Mouse (Mus musculus) forebrain, embryonic 10.5 days (tissue): ENCODE data around the gene Gm29797. TPM values are rescaled to one million over a fixed set of nuclear protein-coding genes. Genes with fewer than 3 reads are reported as not detected.

Experiments used
- DNase-seq: peaks from one replicate; pipeline ENCODE4 v3.0.0-alpha.2; 2017; ENCODE audit warnings: low spot score; ENCODE audit errors: extremely low spot score
- H3K27ac ChIP-seq: fragments of 300-500 bp; sonication (generic); 2 replicates; pipeline ENCODE4 v1.5.1; 2016; ENCODE audit warnings: mild to moderate bottlenecking
- H3K27me3 ChIP-seq: fragments of 300-500 bp; sonication (generic); 2 replicates; pipeline ENCODE4 v1.6.1; 2016; ENCODE audit warnings: mild to moderate bottlenecking; ENCODE audit not compliant: poor library complexity, severe bottlenecking
- H3K36me3 ChIP-seq: fragments of 300-500 bp; sonication (generic); replicated peaks from 2 replicates; pipeline ENCODE4 v1.6.1; 2016; ENCODE audit warnings: mild to moderate bottlenecking, moderate library complexity
- H3K4me1 ChIP-seq: fragments of 300-500 bp; sonication (generic); 2 replicates; pipeline ENCODE4 v1.6.1; 2016
- H3K4me3 ChIP-seq: fragments of 300-500 bp; sonication (generic); 2 replicates; pipeline ENCODE4 v1.5.1; 2016; ENCODE audit warnings: mild to moderate bottlenecking, moderate library complexity
- H3K9me3 ChIP-seq: fragments of 300-500 bp; sonication (generic); 2 replicates; pipeline ENCODE4 v1.6.1; 2016; ENCODE audit warnings: mild to moderate bottlenecking, moderate library complexity
- WGBS: fragments of 180-500 bp; shearing (Covaris S2); methylation state at CpG from one replicate; pipeline ENCODE4 v1.1.7; 2016; 5-methylcytosine and 5-hydroxymethylcytosine counted together
- polyA plus RNA-seq: library from polyadenylated mRNA; unstranded; fragments of >200 nt; fragmentation: Nextera tagmentation; extraction: Ambion mirVana; gene quantifications from 2 replicates; pipeline ENCODE4 v1.2.1, GENCODE M21; 2016

Gm29797 gene
- polyA plus RNA-seq, 1 experiment from 2014 or later = 0.26 TPM

- Histone ChIP-seq H3K4me1 (peaks cover 39% of the 10 kb centered on the region), H3K9me3 (no peaks in the 10 kb centered on the region), H3K27ac (no peak overlapping the region), H3K36me3 (peaks cover 48% of the 10 kb centered on the region), H3K4me3 (no peak overlapping the region), H3K27me3 (no peaks in the 10 kb centered on the region)
- whole genome bisulfite sequencing = 82% methylated on average over 7 of the region's 7 CpGs
- DNase-seq = no peak
Measured at GRCm38 (mm10) chr2:181658528-181658927, 1.7 kb downstream of the Gm29797 start.

DNA sequence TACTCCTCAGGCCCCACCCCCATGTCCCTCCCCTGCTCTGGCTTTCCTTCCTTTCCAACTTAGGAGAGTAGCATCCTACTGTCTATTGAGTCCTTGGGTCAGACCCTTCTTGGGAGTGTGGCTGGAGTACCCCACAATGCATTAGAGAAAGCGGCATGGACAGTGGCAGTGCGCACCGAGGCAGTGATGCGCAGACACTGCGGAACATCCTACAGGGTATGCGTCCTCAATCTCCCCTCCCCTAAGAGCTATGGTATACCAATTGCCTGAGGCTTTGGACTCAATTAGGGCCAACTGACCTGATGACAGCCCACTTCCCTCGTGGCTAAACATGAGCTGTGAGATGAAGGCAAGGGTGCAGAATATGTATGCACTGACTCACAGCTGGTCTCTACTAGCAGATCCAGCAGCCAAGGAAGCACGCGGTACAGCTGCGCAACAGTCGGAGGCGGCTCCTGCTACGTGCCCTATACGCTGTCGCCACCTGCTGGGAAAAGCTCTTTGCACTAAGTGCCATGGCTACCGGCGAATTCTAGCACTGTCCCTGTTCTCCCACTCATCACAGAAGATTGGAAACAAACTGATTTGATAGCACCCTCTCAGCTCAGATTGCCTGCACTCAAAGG lies 2.2 kb downstream of the Gm29797 start:
- 33% methylated on average over 17 of the region's 17 CpGs for WGBS
- H3K4me1 ChIP-seq = peaks cover 40% of the 10 kb centered on the region
- H3K4me3 ChIP-seq = no peak overlapping the region
- no peaks in the 10 kb centered on the region for H3K9me3 ChIP-seq
- peaks cover 43% of the 10 kb centered on the region for H3K36me3 ChIP-seq
- H3K27me3 ChIP-seq = no peaks in the 10 kb centered on the region
- no peak for DNase-seq
- H3K27ac ChIP-seq = no peak overlapping the region

- Histone ChIP-seq H3K27me3 (no peaks in the 10 kb centered on the region), H3K36me3 (peaks cover 37% of the 10 kb centered on the region), H3K27ac (peak overlapping the region; percentile 26; the same call in 1 of the 2 replicates), H3K4me1 (peaks cover 40% of the 10 kb centered on the region), H3K9me3 (no peaks in the 10 kb centered on the region), H3K4me3 (no peak overlapping the region)
- DNase-seq = peak; percentile 60
- 11% methylated on average over 9 of the region's 9 CpGs for WGBS
Measured at GRCm38 (mm10) chr2:181659609-181660055, 2.8 kb downstream of the Gm29797 start.

DNA sequence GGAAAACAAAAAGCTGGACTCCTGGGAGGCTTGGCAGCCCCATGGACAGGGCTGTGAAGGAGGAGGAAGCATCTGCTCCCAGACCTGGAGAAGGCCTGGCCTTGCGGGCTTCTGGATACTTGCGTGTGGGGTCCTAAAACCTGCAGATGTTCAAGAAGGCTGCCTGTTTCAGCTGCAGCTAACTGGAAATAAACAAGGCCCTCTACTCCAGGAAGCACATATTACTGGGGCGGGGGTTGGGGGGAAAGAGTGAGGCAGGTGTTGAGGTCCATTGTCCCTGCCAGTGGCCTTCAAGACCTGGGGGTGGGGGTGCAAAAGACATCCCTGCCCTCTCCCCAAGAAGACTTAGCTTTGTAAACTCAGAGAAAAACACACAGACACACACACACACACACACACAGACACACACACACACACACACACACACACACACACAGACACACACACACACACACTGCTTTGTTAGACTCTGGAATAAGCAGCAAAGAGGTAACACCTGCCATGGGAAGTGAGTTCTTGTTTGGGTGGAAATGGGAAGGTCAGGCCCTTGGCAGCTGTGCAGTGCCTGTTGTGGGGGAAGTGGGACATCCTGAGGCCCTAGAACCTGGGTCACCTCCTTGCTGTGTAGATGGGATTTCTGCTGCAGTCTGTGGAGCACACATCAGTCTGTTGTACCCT lies 5.9 kb downstream of the Gm29797 start:
- no peak for DNase-seq
- Histone ChIP-seq H3K4me3 (no peak overlapping the region), H3K27me3 (peaks cover 9% of the 10 kb centered on the region), H3K36me3 (peaks cover 7% of the 10 kb centered on the region; the same call in 1 of the 2 replicates), H3K9me3 (no peaks in the 10 kb centered on the region), H3K27ac (peak overlapping the region; percentile 53; the same call in 1 of the 2 replicates), H3K4me1 (peaks cover 37% of the 10 kb centered on the region)
- 88% methylated on average over 3 of the region's 3 CpGs for WGBS

DNA sequence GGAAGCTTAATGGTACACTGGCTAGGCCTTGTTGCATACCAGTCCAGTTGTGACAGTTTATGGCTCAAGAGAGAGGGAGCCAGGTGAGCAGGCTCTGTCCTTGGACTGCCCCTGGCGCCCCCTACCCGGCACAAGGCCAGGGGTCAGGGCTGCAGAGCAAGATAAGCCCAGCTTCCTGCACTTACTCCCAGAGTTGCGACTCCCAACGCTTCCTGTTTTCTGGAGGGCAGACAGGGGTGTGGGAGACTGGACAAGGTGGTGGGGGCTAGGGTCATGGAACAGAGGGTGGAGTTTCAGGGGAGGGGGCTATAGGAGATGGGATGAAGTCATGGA lies 6.4 kb downstream of the Gm29797 start:
- Histone ChIP-seq H3K27me3 (peaks cover 14% of the 10 kb centered on the region), H3K4me1 (peaks cover 37% of the 10 kb centered on the region), H3K27ac (0 out of 2 replicates have a peak overlapping the region, but pooled peaks have one; percentile 52), H3K4me3 (no peak overlapping the region), H3K36me3 (peaks cover 7% of the 10 kb centered on the region; the same call in 1 of the 2 replicates), H3K9me3 (no peaks in the 10 kb centered on the region)
- WGBS = 33% methylated on average over 4 of the region's 4 CpGs
- DNase-seq = no peak

GRCm38 (mm10) chr2:181670285-181670912 lies 13.6 kb downstream of the Gm29797 start:
- Histone ChIP-seq H3K9me3 (no peaks in the 10 kb centered on the region), H3K4me3 (peak overlapping the region; percentile 50), H3K27me3 (peaks cover 85% of the 10 kb centered on the region), H3K27ac (peak overlapping the region; percentile 54; the same call in 1 of the 2 replicates), H3K36me3 (no peaks in the 10 kb centered on the region), H3K4me1 (peaks cover 37% of the 10 kb centered on the region)
- WGBS = 4% methylated on average over 56 of the region's 56 CpGs
- DNase-seq = no peak

DNA sequence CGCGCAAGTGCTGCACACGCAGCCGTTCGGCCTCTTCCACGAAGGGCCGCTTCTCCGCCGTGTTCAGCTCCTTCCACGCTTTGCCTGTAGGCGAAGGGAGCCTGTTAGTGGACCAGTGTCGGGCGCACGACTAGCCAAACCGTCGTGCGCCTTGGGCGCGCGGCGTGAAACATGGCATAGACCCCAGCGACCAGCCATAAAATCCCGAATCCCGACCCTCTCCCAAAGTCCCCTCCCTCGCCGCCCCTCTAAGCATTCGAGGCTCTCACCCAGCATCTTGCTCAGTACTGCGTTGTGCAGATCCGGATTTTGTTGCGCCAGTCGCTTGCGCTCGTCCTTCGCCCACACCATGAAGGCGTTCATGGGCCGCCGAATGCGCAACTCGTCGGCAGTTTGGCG lies 14.1 kb downstream of the Gm29797 start:
- no peak for DNase-seq
- Histone ChIP-seq H3K4me3 (peak overlapping the region; percentile 50), H3K4me1 (peaks cover 43% of the 10 kb centered on the region), H3K36me3 (no peaks in the 10 kb centered on the region), H3K9me3 (no peaks in the 10 kb centered on the region), H3K27me3 (peaks cover 85% of the 10 kb centered on the region), H3K27ac (peak overlapping the region; percentile 6; the same call in 1 of the 2 replicates)
- WGBS = 1% methylated on average over 41 of the region's 41 CpGs

- DNase-seq = peak; percentile 33
- peak within 1 kb of the TSS; percentile 54 for H3K27ac ChIP-seq
- H3K4me3 ChIP-seq = peak within 1 kb of the TSS; percentile 50
- H3K36me3 ChIP-seq = no peaks in the 10 kb centered on the region
- under 1% methylated on average over 43 of the region's 43 CpGs for WGBS
- H3K9me3 ChIP-seq = no peaks in the 10 kb centered on the region
- peaks cover 47% of the 10 kb centered on the region for H3K4me1 ChIP-seq
- H3K27me3 ChIP-seq = peaks cover 85% of the 10 kb centered on the region
Measured at GRCm38 (mm10) chr2:181671326-181671725, 14.5 kb downstream of the Gm29797 start, which contains the start of gene Sox18. Gene Sox18 (minus strand): TSS chr2:181671640.

GRCm38 (mm10) chr2:181671984-181672383 lies 15.2 kb downstream of the Gm29797 start:
- H3K4me3 ChIP-seq = peak overlapping the region; percentile 50; the same call in 1 of the 2 replicates
- peaks cover 86% of the 10 kb centered on the region for H3K27me3 ChIP-seq
- H3K9me3 ChIP-seq = no peaks in the 10 kb centered on the region
- H3K36me3 ChIP-seq = no peaks in the 10 kb centered on the region
- no peak overlapping the region for H3K27ac ChIP-seq
- 23% methylated on average over 7 of the region's 7 CpGs for WGBS
- H3K4me1 ChIP-seq = peaks cover 52% of the 10 kb centered on the region
- DNase-seq = no peak

GRCm38 (mm10) chr2:181673501-181673900 lies 16.7 kb downstream of the Gm29797 start:
- 57% methylated on average over 1 of the region's 1 CpGs for WGBS
- no peak for DNase-seq

DNA sequence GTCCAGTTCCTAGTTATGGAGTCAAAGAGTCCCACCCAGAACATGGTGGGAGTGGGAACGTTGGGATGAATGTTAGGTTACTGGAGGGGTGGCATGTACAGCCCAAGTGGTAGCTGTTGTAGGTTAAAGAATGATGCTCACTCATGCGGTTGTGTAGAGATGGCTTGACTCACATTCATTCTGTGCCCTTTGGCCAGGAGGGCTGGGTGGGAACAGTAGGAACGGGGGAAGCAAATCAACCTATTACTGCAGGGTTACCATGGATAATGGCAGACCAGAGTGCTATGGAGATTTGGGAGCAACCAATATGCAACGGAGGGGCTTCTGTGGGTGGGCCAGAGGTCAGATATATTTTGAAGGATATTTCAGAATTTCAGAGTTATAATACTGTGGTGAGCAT lies 18.1 kb downstream of the Gm29797 start:
- 82% methylated on average over 4 of the region's 4 CpGs for WGBS
- Histone ChIP-seq H3K4me1 (peaks cover 66% of the 10 kb centered on the region), H3K4me3 (no peak overlapping the region), H3K36me3 (no peaks in the 10 kb centered on the region), H3K27me3 (peaks cover 63% of the 10 kb centered on the region), H3K27ac (peak overlapping the region; percentile 79), H3K9me3 (no peaks in the 10 kb centered on the region)
- no peak for DNase-seq

More at GRCm38 (mm10) chr2:181673501-181673900, 16.7 kb downstream of the Gm29797 start:
- peaks cover 59% of the 10 kb centered on the region for H3K4me1 ChIP-seq
- no peak overlapping the region for H3K4me3 ChIP-seq
- no peaks in the 10 kb centered on the region for H3K9me3 ChIP-seq
- no peak overlapping the region for H3K27ac ChIP-seq
- H3K27me3 ChIP-seq = peaks cover 78% of the 10 kb centered on the region
- H3K36me3 ChIP-seq = no peaks in the 10 kb centered on the region

DNA sequence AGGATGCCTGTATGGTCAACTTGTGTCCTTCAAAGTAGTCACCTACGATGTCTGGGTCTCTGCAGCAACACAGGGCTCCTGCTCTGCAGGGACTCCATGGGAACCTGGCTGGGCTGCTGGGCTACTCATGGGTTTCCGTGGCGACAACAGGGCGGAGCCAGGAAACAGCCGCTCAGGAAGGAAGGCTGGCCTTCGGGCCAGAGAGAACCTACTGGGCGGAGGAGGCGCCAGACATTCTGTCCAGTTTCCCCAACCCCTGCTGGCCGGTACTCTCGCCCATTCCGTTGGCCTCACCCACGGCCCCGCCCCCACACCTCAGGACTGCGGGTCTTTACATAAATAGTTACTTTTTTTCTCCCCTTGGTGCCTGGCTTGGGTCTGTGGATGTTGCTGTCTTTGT lies 18.6 kb downstream of the Gm29797 start:
- WGBS = 3% methylated on average over 14 of the region's 14 CpGs
- peak overlapping the region; percentile 39 for H3K4me3 ChIP-seq
- peaks cover 58% of the 10 kb centered on the region for H3K27me3 ChIP-seq
- H3K27ac ChIP-seq = peak overlapping the region; percentile 79
- peak; percentile 63 for DNase-seq
- peaks cover 62% of the 10 kb centered on the region for H3K4me1 ChIP-seq
- H3K9me3 ChIP-seq = no peaks in the 10 kb centered on the region
- no peaks in the 10 kb centered on the region for H3K36me3 ChIP-seq

GRCm38 (mm10) chr2:181676424-181676823 lies 19.6 kb downstream of the Gm29797 start:
- H3K27me3 ChIP-seq = peaks cover 54% of the 10 kb centered on the region
- peak overlapping the region; percentile 79; the same call in 1 of the 2 replicates for H3K27ac ChIP-seq
- H3K36me3 ChIP-seq = no peaks in the 10 kb centered on the region
- no peaks in the 10 kb centered on the region for H3K9me3 ChIP-seq
- DNase-seq = no peak
- peaks cover 62% of the 10 kb centered on the region for H3K4me1 ChIP-seq
- H3K4me3 ChIP-seq = no peak overlapping the region
- 39% methylated on average over 2 of the region's 2 CpGs for WGBS
